Mouse (Mus musculus) frontal cortex, postnatal 25 days (tissue): ENCODE results near the gene Gm12248.

Source experiments
- DNase-seq, 2 experiments: peaks; one replicate each; pipeline ENCODE4 v3.0.0; 2022; ENCODE audit warnings: low spot score in 2 of 2

Gene Gm12248

DNA sequence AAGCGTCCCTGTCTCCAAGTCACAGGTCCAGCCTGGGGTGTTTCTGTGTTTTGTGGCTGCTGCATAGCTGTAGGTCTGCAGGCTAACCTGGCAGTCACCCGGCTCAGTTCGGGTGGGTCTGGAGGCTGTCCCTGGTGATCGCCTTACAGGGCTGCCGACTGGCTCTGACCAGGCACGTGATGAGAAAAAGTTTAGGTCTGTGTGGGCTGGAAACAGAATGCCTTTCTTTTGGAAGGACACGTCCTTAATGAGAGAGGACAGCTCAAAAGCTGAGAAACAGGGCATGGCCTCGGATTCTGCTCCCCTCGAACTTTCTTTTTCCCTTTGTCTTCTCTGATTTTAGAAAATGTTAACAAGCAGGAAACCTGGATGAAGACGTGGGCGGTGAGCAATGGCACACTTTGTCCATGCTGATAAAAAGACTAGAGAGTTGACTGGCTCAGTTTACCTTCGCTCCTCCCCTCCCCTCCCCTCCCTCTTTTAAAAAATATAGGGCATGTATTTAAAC lies at the start of gene Gm12248:
TSS of gene Gm12248 (minus strand) at position 114 of the 508 bp plus-strand sequence.
- DNase-seq, result no peak

DNA sequence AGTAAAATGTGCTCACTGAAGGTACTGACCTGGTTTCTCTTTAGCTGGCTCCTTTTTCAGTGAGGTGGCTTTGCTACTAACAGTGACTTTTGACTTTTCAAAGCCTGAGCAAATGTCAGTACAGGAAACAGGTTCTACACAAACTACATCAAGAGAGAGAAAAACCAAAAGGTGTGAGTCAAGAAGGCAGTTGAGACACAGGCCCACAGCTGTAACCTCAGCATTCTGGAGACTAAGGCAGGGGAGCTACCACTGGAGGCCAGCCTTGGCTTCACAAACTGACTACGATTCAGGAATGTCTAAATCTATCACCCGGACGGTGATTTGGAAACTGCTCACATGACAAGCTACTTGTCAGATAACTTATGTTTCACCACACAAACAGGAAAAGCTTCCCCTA lies 46.5 kb upstream of the Gm12248 start:
- DNase-seq, result no peak

DNA sequence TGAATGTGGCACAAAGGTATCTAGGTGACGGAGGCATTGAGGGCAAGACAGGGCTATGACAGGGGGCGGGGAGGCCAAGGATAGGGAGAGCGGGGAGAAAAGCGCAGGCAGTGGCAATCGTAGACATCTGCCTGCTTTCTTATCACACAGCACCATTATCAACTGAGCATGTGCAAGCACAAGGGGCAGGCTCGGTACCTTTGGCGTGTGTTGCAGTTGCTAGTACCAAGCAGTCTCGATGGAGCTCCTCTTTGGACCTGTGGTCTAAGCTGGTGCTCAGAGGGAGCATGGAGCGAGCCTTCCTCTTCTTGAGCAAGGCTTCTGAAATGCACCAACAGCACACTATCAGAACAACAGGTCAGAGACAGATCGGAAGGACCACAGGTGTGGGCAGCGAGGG lies 45.9 kb upstream of the Gm12248 start:
- no peak for DNase-seq

DNA sequence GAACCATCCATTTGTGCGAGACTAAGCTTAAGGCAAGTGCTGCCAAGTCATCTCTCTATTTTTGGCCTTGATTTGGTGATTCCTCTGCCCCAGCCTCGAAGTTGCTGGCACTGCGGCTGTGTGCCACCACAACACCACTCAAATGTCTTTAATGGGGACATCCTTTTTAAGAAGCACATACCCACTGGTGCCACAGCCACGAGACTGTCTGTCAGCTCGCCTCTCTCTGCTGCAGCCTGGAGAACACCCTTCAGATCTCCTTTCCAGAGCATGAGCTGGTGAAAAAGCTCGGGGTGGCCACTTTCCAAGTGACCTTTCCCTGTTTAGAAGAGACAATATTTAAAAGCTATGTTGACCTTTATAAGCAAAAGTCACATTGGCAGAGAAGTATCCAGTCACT lies 43.7 kb upstream of the Gm12248 start:
- no peak for DNase-seq

DNA sequence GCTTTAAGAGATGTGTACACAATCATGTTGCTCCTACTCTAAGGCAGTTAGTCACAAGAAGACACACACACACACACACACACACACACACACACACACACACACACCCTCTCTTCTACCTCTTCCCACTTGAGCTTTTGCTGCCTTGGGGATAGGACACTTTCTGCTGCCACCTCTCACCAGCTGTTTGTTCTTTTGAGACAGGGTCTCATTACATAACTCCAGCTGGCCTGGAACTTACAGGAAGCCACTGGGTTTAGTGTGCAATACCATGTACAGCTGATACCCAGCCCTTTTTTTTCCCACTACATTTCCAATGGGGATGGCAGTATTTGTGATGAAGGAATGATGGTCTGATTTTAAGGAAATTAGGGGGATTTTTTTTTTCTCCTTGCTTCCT lies 42.4 kb upstream of the Gm12248 start:
- DNase-seq, result no peak

DNA sequence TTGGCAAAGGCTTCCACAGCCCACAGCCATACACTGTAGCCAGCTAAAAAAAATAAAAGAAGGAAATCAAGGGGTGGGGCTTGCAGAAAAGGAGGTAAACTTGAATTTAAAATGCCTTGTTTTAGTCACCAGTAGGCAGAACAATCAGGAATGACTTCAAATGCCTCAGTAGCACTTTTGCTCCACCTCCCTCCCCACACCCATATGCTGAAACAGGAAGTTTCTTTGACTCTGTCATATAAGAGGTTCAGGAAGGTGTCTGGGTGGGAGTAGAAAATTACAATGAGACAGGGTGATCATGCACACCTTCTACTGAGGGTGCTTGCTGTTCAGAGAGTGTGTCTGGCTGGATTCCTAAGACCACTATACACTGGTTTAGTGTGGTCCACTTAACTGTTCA lies 41.9 kb upstream of the Gm12248 start:
- DNase-seq, result no peak

DNA sequence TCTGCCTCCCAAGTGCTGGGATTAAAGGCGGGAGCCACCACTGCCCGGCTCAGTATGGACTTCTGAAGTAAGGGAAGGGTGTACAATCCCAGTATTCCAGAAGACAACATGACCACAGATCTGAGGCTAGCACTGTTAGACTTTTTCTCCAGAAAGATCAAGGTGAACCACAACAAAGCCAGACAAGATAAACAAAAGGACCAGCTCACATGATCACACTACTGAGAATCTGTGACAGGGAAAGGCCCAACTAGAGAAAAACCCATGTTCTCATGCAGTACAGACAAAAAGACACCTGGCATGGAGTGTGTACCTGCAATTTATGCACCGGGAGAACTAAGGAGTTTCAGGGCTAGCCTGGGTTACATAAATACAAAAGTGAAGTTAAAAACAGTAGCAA lies 39.1 kb upstream of the Gm12248 start:
- DNase-seq, result no peak

DNA sequence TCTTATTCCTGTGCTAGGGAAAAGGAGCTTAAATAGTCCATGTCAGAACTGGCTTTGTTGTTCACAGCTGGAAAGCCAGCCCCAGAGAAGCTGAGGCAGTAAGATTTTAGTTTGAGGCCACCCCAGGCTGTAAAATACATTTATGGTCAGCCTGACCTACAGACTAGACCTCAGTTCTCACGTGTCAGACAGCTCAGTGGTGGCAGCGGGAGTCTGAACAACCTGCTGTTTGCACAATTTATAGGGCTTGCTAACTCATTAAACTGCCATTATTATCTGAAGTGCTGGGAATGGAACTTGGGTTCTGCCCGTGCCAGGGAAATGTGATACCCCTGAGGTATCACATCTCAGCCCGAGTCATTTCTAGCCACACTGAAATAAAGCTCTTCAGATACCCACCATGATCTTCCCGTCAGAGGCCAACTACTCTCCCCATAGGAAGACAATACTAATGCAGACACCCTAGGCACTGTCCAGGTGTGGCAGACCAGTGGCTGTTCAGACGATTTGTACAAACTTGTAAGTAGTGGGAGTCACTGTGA lies 36.4 kb upstream of the Gm12248 start:
- DNase-seq, result no peak

DNA sequence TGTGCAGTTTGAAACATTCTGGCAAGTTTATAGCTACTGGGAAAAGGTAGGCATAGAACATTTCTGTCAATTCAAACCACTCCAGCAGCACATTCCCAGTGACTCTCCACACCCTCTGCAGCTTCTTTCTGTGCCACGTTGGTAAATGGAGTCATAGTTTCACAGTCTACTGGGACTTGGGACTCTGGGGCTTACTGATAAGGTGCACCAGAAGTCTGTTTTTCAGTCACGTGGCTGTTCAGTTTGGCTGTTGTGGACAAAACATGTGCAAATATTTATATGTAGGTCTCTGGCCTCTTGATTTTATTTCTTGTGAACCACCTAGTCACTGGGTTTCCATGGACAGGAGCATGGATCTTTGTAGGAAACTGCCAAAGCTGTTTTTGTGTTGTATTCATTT lies 34.6 kb upstream of the Gm12248 start:
- DNase-seq, result no peak

DNA sequence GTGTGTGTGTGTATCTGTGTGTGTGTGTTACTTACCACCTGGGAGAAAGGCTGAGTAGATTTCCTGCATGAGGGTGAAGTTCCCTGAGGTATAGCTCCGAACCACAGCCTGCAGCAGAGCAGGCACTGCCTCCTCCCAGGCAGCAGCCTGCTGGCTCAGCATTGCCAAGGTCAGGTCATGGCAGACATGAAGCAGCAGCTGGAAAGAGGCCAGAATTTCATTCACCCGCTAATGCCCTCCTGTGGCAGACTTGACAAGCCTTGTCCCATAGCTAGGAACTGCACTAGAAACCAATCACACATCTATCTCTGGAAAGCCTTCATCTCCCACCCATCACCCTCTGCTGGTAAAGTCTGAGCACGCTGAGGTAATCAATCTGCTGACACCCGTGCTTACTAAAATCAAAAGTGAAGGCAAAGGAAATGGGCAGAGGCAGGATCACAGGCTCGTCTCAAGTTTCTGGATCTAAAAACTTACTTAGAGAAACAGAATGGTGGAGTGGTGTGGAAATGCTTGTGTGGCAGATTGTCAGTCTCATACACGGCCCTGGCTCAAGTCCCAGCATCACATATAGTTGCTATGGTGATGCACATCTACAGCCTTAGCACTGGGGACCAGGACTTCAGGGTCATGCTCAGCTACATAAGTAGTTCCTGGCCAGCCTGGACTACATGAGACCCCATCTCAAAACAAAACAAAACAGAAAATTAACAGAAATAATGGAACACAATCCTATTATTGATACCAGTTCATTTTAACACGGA lies 33.6 kb upstream of the Gm12248 start:
- no peak for DNase-seq

DNA sequence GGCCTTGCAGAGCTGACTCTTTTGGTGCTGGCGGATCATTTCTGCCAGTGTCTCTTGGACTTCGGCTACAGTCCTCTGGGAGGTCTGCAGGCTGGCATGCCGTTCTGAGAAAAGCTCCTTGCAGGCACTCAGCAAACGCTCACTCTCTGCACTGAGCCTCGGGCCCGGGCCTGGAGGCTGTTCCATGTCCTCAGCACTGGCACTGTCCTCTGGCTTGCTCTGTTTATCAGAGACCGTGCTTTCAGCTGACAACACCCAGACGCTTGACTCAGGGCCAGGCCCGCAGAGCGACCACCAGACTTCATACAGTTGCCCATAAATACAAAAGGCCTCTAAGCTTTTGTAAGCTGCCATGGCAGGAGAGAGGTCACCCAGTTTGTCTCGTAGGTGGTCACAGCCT lies 32.1 kb upstream of the Gm12248 start:
- no peak for DNase-seq

DNA sequence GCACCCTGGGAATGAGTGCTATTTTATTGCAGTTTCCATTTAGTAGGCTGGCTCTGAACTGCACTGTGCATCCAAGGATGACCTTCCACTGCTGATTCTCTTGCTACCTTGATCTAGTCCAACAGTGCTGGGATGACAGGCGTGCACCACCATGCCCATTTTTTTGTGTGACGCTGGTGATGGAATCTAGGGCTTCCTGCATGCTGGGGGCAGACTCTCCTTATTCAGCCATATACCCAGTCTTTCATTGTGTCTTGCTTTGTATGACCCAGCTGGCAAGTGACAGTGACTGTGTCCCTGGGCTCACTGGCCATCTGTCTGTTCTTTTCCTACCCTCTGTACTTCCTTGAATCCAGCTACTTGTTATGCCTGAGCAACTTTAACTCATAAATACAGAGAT lies 30.8 kb upstream of the Gm12248 start:
- DNase-seq, result no peak

DNA sequence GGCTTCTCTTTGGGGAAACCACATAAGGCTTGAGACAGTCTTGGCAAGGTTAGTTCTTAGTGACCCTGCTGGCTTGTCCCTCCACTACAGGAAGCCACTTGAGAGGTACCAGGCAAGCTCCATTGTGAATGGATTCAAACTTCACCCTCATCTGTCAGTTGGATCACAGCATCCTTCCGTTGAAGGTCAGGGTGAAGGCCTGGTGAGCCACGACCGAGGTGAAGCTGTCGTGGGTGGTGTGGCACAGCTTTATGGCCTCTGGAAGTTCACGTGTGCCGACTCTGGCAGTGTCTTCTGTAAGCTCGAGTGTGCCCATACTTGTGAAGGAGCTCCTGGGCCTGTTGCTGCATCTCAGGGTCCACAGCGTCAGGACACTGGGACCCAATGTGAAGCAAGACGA lies 28.4 kb upstream of the Gm12248 start:
- no peak for DNase-seq

DNA sequence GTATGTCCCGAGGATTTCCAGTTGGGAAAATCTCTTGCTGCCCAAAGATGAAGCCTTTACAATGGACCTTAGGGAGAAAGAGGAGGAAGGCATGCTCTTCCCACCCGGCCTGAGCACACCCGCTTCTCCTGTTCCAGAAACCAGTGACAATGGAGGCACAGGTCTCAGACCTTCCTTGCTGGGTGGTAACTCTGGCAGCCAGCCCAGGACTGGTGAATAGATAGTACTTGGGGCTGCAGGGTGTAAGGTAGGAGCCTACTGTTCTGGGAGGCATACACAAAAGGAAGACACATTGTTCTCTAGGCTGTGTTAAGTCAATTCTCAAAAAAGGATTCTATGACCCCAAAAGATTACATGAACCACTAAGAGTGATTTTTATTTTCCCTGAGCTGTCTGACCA lies 27.7 kb upstream of the Gm12248 start:
- DNase-seq, result no peak

DNA sequence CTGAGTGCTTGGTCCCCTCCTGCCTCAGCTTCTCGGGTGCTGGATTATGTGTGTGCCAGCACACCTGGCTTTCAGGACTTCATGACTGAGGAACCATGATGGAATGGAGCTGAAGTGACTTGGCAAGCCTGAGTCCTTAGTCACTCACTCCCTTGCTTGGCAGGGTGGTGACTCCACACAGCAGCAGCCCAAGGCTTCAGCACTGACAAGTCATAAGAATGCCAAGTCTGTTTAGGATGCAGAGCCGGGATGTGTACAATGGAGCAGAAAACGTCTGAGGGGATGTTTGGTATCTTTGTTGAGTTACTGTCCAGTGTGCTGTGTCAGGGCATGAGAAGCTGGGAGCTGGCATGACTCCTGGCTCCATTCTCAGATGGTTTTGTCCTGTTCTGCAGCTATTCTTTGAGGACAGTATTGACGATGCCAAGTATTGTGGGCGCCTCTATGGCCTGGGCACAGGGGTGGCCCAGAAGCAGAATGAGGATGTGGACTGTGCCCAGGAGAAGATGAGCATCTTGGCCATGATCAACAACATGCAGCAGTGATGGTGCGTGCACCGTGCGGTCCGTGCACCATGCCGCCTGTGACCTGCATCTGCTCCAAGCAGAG lies 24.2 kb upstream of the Gm12248 start:
- DNase-seq, result no peak

DNA sequence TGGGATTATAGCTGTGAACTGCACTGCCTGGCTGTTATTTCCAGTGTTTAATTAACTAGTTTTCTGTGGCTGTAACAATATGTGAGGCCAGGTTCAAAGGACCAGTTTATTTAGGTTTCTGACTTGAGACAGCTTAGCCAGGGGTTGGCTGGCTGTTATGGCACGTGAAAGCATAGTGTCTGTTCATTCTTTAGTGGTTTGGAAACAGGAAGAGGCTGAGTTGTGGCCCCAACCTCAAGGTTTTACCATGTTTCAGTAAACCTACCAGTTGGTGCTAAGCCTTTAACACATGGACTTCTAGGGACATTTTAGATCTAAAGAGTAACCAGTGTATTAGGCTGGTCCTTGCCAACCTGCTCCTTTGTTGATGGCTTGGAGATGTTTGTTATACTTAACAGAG lies 23.6 kb upstream of the Gm12248 start:
- DNase-seq, result no peak

DNA sequence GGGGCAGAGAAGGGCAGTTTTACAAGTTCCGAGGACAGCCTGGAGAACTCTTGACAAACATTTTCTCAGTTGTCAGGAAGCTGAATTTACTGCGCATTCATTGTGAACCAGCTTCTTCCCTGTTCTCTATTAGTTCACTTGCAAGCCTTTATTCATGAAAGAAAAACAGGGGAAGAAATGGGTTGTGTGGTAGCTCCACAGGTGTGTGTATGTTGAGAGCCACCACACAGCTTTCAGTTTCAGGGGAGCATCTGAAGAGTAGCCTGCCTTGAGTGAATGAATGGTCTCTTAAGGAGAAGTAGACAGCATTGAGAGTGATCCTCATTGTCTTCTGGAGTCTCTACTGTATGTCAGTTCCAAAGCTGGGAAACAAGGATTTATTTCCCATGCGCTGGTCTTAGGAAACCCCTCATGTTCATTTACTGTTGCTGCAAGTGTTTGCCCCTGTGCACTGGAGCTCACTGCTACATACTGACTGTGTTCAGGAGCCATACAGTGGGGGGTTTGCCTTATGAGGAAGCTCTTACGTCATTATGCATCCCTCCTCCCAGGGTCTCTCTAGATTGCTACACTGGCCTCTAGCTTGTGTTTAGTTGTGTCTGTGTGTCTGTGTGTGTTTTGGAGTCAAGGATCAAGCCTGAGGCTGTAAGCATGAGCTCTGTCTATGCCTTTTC lies 14.9 kb upstream of the Gm12248 start:
- no peak for DNase-seq

DNA sequence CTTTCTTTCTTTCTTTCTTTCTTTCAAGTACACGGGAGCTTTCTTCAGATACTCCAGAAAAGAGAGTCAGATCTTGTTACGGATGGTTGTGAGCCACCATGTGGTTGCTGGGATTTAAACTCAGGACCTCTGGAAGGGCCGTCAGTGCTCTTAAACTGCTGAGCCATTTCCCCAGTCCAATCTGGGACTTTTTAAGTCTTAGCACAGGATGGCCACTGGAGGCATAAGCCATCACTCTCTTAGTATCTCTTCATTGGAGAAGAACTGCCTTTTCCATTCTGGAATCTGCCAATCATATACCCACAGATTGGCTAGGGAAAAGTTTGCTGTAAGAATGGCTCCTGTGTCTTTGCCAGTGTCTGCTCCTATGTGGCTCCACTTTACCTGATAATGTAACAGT lies 14.1 kb upstream of the Gm12248 start:
- no peak for DNase-seq

DNA sequence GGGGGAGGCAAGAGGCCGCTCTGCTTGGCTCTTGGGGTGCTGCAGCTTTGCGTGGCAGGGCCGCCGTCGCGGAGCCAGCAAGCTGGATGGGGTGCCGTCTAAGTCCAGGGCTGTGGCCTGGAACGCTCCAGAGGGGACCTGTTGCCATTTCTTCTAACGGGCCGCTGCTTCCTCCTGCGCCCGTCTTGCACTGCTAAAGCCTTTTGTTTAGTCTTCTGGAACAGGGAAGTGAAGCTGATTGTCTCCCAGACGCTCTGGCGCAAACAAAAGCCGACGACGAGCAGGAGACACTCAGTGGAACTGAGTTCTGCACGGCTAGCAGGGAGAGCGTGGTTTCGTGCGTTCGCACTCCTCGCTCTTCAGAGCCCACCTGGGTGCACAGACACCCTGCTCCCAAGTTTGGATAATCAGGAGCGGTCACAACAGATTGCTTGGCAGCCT lies 11.4 kb upstream of the Gm12248 start:
- DNase-seq, result peak in 1 of 2 experiments; percentile 13

DNA sequence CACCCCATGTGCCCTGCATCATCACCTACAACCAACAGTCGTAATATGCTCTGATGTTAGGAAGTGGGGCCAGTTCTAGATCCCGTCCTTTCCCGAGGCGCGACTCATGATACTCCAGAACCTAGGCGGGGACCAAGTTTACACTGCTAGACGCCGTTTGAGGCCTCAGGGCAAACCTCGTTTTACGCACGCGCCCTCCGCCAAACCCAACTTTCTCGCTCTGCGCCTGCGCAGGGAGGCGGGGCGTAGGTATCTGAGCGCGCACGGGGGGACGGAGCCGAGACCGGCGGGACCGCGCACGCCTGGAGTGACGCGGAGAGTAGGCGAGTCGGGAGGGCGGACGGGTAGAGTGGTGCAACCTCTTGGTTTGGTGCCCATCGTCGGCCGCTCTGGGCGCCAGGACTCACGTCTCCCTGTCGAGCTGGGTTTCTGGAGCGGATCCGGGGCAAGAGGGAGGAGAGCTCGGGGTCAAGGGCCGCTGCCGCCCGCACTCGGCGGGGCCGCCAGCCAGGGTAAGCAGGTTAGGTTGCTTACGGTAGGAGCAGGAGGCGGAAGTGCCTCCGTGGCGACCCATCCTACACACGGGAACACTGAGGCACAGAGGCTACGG lies 10.9 kb upstream of the Gm12248 start, which contains the start of gene Cnot8:
TSS of gene Cnot8 (plus strand) at position 457 of the 610 bp plus-strand sequence.
- DNase-seq, result peak; percentile 93 to 97

DNA sequence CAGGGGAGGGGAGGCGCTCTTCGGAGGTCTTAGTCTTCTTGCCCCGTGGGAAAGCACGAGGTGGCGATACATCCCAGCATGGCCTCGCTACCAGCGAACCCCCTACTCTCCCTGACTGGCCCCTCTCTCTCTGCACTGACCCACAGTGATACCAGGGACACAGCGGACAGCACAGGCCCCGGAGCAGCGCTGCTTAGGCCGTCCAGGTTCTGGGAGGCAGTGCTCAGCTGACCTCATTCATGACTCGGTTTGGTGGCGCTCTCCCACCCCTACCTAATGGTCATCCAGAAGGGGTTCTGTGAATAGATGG lies 10.4 kb upstream of the Gm12248 start:
- no peak for DNase-seq
